Mouse (Mus musculus): ENCODE data around the gene Crct1.

Crct1 gene

DNA sequence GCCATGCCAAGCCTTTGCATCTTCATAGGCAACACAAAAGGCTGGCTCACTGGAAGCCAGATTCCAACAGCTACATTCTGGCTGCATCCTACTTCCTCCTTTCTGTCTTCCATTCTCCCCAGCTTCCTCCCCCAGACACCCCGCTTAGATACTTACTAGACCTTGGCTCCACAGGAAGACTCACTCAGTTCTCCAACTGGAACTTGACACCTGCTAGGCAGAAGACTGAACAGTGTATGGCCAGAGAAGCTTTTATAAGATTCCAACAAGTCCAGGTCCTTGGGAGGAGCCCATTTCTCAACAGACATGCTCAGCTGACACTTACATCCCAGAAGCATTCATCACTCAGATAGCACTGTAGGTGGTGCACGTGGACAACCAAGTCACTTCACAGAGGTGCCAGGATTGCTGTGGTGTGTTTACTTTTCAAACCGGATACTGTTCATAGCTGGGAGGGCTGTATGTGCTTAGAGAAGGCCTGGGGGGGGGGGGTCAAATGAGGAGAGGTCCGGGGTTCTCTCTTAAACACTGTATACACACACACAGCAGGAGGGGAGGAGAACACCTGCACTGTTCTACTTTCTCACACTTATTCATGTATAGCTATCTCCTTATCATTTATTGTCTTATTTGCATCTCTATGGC, at the start of gene Crct1:
Crct1 (minus strand) TSS at position 228 of the 645 bp plus-strand sequence.
- in situ Hi-C loops (cut with MboI; ENCODE audit: low pct_unique_long_range_greater_than_20kb in 1 of 2, low sequenced_read_pairs in 2 of 2, unreplicated experiment in 1 of 2): loop anchor here in 1 of 2 experiments (25.0 kb wide), 1 partner anchor 103 kb away; no protein-coding TSS in a partner anchor

DNA sequence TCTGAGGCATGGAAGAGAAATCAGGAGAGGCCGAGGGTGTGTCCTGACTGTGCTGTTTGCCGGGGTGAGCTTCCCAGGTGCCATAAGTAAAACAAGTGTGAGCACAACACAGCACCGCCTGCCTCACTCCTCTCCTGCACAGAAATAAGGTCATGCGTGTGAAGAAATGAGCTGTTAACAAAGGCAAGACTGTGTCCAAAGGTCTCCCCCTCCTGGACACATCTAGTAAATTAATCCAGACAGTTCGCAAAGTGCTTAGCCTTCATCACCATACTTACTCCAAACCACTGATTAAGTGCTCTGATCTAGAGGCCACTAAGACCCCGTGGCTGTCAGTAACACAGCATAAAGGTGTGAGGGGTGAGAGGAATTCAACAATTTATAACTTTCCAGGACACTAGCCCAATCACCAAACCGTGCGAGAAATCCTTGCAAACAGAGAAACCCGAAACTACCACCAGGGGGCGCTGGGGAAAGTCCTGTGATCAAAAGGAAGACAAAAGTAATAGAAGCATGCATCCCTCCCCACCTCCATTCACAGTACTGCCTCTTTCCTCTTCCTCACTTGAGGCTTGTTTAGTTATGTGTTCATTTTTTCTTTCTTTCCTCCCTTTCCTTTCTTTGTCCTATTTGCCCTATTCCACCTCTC, 37.5 kb upstream of the Crct1 start:
- in situ Hi-C loops (cut with MboI; ENCODE audit: low pct_unique_long_range_greater_than_20kb in 1 of 2, low sequenced_read_pairs in 2 of 2, unreplicated experiment in 1 of 2): no loop called here

DNA sequence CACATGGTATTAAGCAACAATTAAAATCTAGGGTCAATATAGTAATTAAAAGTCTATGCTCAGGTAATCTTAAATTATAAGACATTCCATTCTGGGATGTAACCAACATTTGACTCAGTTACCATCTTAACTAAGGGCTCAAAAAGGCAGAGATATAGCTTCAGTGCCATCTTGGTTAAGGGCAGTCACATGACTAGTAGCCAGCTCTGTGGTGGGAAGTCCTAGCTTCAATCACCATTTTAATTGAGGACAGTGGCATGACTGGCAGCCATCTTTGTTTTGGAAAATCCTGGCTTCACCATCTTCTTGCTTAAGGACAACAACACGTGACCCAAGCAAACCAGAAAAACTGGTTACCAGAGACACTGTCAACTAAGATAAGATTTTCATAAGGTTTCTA, 34.7 kb upstream of the Crct1 start:
- in situ Hi-C loops (cut with MboI; ENCODE audit: low pct_unique_long_range_greater_than_20kb in 1 of 2, low sequenced_read_pairs in 2 of 2, unreplicated experiment in 1 of 2): no loop called here

DNA sequence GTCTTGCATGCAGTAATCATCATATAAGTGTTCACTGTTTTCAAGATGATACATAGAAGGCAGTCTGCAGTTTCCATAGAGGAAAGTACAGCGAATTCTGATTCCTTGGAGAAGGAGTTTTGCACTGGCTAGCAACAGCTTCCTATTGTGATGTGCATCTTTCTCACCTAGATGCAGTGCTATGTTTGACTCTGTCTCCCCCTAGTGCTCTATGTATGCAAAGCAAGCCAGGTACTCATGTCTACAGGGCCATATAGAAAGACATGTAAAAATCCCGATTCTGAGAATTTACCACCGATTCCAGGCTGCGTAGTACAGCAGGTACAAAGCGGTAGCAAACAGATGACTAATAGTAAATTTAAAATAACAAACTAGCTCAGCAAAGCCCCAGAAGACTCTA, 16.0 kb upstream of the Crct1 start:
- in situ Hi-C loops (cut with MboI; ENCODE audit: low pct_unique_long_range_greater_than_20kb in 1 of 2, low sequenced_read_pairs in 2 of 2, unreplicated experiment in 1 of 2): no loop called here

DNA sequence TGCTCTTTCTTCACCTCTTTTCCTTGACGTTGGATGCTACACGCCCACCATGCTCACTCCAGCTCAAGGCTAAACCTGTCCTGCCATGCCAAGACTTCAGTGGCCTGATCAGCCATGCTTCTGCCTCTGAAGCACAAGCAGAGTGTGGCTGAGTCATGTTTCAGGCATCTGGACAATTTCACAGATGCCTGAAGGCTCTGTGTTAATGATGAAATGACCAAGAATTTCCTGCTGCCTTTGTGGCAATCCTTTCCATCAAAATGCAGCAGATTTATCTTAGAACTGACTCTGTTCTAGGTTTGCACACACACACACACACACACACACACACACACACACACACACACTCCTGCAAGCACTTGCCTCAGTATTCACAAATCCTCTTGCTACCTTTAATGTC, 10.0 kb upstream of the Crct1 start:
- in situ Hi-C loops (cut with MboI; ENCODE audit: low pct_unique_long_range_greater_than_20kb in 1 of 2, low sequenced_read_pairs in 2 of 2, unreplicated experiment in 1 of 2): no loop called here

DNA sequence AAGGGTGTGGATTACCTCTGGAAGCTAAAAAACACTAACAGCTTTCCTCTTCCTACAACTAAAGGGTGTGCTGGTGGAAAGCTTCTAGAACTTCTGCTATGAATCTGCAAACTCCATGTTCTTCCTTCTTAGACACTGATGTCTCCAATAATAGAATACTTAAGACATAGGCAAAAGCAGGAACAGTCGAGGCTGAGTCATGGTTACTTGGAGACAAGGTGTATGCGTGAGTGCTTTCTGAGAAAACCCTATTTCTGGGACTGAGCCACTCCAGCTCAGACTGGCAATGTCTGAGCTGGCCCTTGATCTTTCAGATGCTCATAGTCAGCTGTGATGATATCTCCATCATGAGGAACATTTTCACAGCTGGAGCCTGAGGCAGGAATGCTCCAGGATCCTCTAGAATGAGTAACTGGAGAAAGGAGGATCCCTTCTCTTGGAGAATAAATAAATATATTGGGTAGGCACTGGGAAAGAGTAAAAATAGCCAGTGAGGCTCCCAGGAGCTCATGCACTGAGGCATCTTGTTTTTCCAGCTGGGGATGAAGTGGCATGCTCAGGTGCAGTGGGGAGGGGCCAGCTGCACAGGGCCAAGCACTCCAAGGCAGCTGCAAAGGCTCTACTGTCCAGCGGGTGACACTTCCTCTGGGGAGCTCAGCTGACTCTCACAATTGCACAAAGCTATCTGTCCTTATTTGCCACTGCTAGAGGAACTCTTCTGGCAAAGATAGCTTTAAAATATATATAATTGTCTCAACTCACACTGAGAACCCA, 8.1 kb upstream of the Crct1 start:
- in situ Hi-C loops (cut with MboI; ENCODE audit: low pct_unique_long_range_greater_than_20kb in 1 of 2, low sequenced_read_pairs in 2 of 2, unreplicated experiment in 1 of 2): loop anchor here in 1 of 2 experiments (25.0 kb wide), 1 partner anchor 111 kb away; no protein-coding TSS in a partner anchor

DNA sequence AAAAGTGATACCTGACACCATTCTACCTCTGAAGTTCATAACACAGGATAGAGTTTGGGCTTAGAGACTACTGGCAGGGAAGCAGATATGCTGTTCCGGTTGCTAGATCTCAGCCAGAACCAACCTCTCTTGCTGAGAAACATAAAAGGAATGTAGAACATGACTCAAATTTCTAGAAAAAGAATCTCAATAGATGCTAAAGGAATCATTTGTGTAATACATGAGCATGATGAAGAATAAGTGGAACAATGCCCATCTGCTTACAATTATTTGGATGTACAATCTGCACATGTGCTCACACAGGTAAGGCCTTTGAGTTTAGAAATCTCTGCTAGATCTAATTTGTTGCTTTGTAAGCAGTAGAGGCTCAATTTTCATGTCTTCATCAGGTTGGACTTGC, 5.7 kb upstream of the Crct1 start:
- in situ Hi-C loops (cut with MboI; ENCODE audit: low pct_unique_long_range_greater_than_20kb in 1 of 2, low sequenced_read_pairs in 2 of 2, unreplicated experiment in 1 of 2): loop anchor here in 1 of 2 experiments (25.0 kb wide), 1 partner anchor 109 kb away; no protein-coding TSS in a partner anchor

DNA sequence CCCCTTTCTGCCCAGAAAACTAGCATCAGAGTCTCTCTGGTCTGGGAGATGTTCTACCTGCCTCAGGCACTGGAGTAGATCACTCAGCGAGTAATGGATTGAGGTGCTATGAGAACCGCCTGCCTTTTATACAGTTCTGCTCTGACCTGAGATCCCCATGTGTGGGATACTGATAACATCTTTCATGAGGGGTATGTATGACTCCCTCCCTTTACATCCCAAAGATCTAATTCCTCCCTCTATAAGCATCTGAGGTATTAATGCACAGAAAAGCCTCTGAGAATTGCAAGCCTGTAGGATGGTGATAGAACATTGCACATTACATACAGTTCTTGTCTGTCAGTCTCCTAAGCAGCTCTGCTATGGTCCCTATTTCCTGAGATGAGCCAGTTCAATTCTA, 3.5 kb upstream of the Crct1 start, which contains the start of gene Lce1m:
Lce1m (minus strand) TSS at position 101 of the 400 bp plus-strand sequence.
- in situ Hi-C loops (cut with MboI; ENCODE audit: low pct_unique_long_range_greater_than_20kb in 1 of 2, low sequenced_read_pairs in 2 of 2, unreplicated experiment in 1 of 2): loop anchor here in 1 of 2 experiments (25.0 kb wide), 1 partner anchor 107 kb away; no protein-coding TSS in a partner anchor

DNA sequence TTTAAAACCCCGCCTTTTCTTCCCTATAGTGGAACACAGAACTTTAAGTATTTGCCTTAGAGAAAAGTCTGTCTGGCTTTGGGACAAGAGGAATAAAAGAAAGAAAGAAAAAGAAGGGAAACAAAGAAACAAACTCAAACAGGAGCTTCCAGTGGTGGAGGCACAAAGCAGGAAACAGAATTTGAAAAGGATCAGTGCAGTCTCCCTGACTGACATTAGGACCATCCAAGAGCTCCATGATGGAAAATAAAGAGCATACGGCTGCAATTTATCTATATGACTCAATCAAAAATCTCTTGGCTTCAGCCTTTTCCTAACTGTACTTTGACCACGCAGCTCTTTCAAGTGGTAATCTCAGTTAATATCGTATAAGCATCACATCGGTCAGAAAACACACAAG, 616 bp downstream of the Crct1 start:
- in situ Hi-C loops (cut with MboI; ENCODE audit: low pct_unique_long_range_greater_than_20kb in 1 of 2, low sequenced_read_pairs in 2 of 2, unreplicated experiment in 1 of 2): loop anchor here in 1 of 2 experiments (25.0 kb wide), 1 partner anchor 103 kb away; no protein-coding TSS in a partner anchor

DNA sequence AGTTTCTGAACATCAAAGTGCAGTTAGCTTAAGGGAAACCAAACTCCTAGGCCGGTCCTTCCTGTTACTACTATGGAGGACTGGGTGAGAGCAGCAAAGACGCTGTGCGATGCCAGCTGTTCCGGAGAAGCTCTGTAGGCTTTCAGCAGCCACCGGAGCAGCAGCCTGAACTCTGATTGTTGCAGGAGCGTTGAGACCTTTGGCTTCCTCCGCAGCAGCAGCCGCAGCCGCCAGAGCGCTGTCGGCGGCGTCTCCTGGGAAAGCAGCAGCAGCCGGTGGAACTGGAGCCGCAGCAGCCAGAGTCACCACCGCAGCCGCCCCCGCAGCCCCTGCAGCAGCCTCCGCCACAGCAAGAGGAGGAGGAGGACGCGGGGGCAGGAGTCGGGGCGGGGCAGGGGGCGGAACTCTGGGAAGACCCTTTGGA, 1.1 kb downstream of the Crct1 start:
- in situ Hi-C loops (cut with MboI; ENCODE audit: low pct_unique_long_range_greater_than_20kb in 1 of 2, low sequenced_read_pairs in 2 of 2, unreplicated experiment in 1 of 2): loop anchor here in 1 of 2 experiments (25.0 kb wide), 1 partner anchor 102 kb away; no protein-coding TSS in a partner anchor

DNA sequence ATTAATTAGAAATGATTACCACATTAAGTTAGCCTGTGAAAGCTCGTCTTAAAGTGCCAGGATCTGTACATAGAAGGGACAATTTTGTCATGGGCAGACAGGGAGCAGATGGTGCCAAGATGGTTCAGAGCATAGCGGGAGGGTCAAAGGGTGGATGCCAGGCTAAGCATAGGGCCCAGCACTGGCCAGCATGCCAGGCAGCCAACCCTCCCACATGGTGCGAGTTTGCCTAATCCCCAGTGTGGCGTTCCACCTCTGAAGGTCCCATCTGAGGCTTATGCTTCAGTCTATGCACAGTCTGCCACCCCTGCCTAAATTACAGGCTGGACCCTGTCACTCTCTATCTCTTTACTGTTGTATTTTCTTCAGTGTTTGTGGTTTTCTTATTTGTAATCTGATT, 12.6 kb downstream of the Crct1 start:
- in situ Hi-C loops (cut with MboI; ENCODE audit: low pct_unique_long_range_greater_than_20kb in 1 of 2, low sequenced_read_pairs in 2 of 2, unreplicated experiment in 1 of 2): loop anchor here in 1 of 2 experiments (25.0 kb wide), 1 partner anchor 91 kb away; no protein-coding TSS in a partner anchor

DNA sequence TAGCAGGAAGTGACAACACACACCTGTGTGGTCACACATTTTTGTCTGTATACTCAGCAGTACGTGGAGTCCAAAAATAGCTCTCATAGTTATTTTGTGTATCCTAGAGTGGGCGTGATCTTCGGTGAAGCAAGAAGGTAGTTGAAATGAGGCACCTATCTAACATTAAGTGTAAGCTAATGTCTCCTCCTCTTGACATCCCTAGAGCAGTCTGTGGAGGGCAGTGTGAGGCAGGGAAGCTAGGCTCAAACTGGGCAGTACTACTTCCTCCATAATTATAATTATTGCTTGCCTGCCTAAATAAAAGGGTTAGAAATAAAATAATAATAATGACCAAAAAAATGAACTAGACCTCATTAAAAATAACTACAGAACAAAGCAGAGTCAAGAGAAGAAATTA, 14.9 kb downstream of the Crct1 start:
- in situ Hi-C loops (cut with MboI; ENCODE audit: low pct_unique_long_range_greater_than_20kb in 1 of 2, low sequenced_read_pairs in 2 of 2, unreplicated experiment in 1 of 2): loop anchor here in 1 of 2 experiments (25.0 kb wide), 1 partner anchor 88 kb away; no protein-coding TSS in a partner anchor

DNA sequence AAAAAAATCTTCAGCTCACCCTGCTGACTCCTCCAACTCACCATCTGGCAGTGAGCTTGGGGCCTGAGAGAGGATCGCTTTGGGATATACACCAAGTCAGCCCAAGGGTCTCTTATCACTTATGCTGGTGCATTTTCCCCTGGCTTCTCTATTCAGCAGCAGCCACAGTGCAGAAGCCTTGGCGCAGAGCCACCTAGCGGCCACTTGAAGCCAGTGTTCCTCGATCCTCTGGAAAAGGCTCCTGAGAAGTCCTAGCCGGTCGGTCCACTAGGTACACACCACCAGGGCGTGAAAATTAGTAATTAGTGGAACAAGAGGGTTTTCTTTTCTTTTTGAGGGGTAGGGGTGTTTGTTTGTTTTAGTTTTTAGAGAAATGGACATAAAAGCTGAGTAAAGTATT, 16.8 kb downstream of the Crct1 start:
- in situ Hi-C loops (cut with MboI; ENCODE audit: low pct_unique_long_range_greater_than_20kb in 1 of 2, low sequenced_read_pairs in 2 of 2, unreplicated experiment in 1 of 2): no loop called here

DNA sequence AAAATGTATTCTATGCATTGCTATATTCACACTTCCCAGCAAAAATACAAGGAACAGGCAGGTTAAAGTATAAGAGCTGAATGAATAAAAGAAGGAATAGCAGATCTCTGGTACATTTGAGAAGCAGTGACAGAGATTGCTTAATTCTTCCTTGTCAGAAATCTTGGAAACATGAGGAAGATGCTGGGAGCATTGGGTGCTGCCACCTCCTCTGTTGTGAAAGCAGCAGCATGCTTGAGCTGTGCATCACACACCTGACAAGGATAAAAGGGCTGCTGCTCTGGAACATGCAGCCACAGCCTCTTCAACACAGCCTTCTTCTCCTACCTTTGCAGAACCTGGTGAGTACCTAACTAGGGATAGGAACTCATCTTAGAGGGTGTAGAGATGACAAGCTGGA, 23.6 kb downstream of the Crct1 start, which contains the start of gene Lce3f:
Lce3f (plus strand) TSS at position 301 of the 400 bp plus-strand sequence.
- in situ Hi-C loops (cut with MboI; ENCODE audit: low pct_unique_long_range_greater_than_20kb in 1 of 2, low sequenced_read_pairs in 2 of 2, unreplicated experiment in 1 of 2): no loop called here

DNA sequence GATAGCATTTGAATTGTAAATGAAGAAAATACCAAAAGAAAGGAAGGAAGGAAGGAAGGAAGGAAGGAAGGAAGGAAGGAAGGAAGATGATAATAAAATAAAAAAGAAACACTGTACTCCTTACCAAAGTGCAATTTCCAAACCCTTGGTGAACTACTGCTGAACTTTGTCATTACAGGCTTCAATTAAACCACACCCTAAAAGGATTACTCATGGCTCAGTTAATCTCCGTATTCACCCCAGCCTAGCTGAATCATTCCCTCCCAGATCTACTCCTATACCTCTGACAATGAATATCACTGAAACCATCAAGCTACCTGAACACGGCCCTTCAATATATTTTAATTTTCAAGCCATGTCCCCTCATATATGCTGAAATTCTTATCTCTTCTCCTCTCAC, 37.0 kb downstream of the Crct1 start:
- in situ Hi-C loops (cut with MboI; ENCODE audit: low pct_unique_long_range_greater_than_20kb in 1 of 2, low sequenced_read_pairs in 2 of 2, unreplicated experiment in 1 of 2): no loop called here

DNA sequence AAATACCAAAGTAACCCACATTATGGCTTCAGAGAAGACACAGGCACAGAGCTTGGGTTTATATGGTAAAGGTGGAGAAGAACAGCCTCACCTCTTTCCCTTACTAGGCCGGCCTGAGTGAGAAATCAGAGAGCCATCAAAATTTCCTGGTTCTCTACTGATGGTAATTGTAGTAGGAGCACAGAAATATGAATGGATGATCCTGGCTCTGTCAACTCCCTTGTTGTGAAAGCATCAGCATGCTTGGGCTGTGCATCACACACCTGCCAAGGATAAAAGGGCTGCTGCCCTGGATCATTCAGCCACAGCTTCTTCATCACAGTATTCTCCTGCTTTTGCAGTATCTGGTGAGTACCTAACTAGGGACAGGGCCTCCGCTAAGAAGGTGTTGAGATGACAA, 48.7 kb downstream of the Crct1 start, which contains the start of gene Lce3e:
Lce3e (plus strand) TSS at position 301 of the 400 bp plus-strand sequence.
- in situ Hi-C loops (cut with MboI; ENCODE audit: low pct_unique_long_range_greater_than_20kb in 1 of 2, low sequenced_read_pairs in 2 of 2, unreplicated experiment in 1 of 2): no loop called here
